Mouse (Mus musculus) CD4-positive, CD25-positive, alpha-beta regulatory T cell, adult 2 months (primary cell): Measurements from ENCODE around the gene Mgl2.
"Not testable (repeated sequence)": the region's sequence is repeated elsewhere in the genome, so short reads cannot be mapped to it uniquely, and the experiment has no call there.

Experiments used
- DNase-seq: peaks from one replicate; pipeline ENCODE4 v3.0.0-alpha.2; 2012; ENCODE audit warnings: low read depth, low spot score

Gene Mgl2

GRCm38 (mm10) chr11:70129926-70130379 lies at the start of gene Mgl2:
TSS of gene Mgl2 (plus strand) at chr11:70130329.
- no peak for DNase-seq

GRCm38 (mm10) chr11:70080803-70081590 lies 49.1 kb upstream of the Mgl2 start:
- peak; percentile 7 for DNase-seq

GRCm38 (mm10) chr11:70084563-70084962 lies 45.6 kb upstream of the Mgl2 start:
- DNase-seq, result no peak

GRCm38 (mm10) chr11:70091986-70092783 lies 37.9 kb upstream of the Mgl2 start, which contains the start of gene Asgr2:
TSS of gene Asgr2 (plus strand) at chr11:70092644.
- DNase-seq, result no peak

GRCm38 (mm10) chr11:70097396-70097795 lies 32.7 kb upstream of the Mgl2 start:
- no peak for DNase-seq

- DNase-seq, result no peak
Measured at GRCm38 (mm10) chr11:70099102-70099501, 31.0 kb upstream of the Mgl2 start.

GRCm38 (mm10) chr11:70099809-70100208 lies 30.3 kb upstream of the Mgl2 start:
- DNase-seq, result no peak

- DNase-seq, result no peak
Measured at GRCm38 (mm10) chr11:70103701-70104315, 26.3 kb upstream of the Mgl2 start.

GRCm38 (mm10) chr11:70107085-70107484 lies 23.0 kb upstream of the Mgl2 start:
- DNase-seq, result no peak

GRCm38 (mm10) chr11:70110146-70110545 lies 20.0 kb upstream of the Mgl2 start:
- DNase-seq, result peak; percentile 72

- no peak for DNase-seq
Measured at GRCm38 (mm10) chr11:70114562-70114961, 15.6 kb upstream of the Mgl2 start.

GRCm38 (mm10) chr11:70115901-70116300 lies 14.2 kb upstream of the Mgl2 start:
- no peak for DNase-seq

GRCm38 (mm10) chr11:70135001-70135400 lies 4.9 kb downstream of the Mgl2 start:
- not testable (repeated sequence) for DNase-seq

GRCm38 (mm10) chr11:70135925-70136324 lies 5.8 kb downstream of the Mgl2 start:
- not testable (repeated sequence) for DNase-seq

- DNase-seq, result no peak
Measured at GRCm38 (mm10) chr11:70139171-70139570, 9.0 kb downstream of the Mgl2 start.

- DNase-seq, result peak; percentile 17
Measured at GRCm38 (mm10) chr11:70151072-70151471, 20.9 kb downstream of the Mgl2 start.

- not testable (repeated sequence) for DNase-seq
Measured at GRCm38 (mm10) chr11:70155897-70156296, 25.8 kb downstream of the Mgl2 start, which contains the start of gene Clec10a. TSS of gene Clec10a (plus strand) at chr11:70156197.

GRCm38 (mm10) chr11:70162336-70162735 lies 32.2 kb downstream of the Mgl2 start:
- no peak for DNase-seq

- no peak for DNase-seq
Measured at GRCm38 (mm10) chr11:70165972-70166921, 36.1 kb downstream of the Mgl2 start.

GRCm38 (mm10) chr11:70168136-70168535 lies 38.0 kb downstream of the Mgl2 start:
- DNase-seq, result no peak

GRCm38 (mm10) chr11:70169471-70169870 lies 39.3 kb downstream of the Mgl2 start:
- not testable (repeated sequence) for DNase-seq
